Mouse (Mus musculus): ENCODE measurements around the gene Frs3.

Gene Frs3

DNA sequence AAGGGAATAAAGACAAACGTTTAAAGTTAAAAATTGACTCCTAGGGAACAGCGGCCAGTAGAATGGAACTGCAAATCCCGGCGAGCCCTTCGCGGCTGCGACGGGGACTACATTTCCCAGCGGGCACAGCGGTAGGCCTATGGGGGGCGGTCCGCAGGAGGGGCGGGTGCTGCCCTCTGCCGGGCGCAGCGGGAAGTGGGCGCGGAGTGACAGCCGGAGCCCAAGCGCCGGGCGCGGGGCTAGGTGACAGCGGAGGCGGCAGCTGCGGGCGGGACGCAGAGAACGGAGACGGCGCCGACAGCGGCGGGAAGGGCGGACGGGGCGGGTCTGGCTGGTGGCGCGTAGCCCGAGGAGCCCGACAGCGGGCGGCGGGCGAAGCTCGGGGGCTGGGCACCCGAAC, 48.0 kb downstream of the Frs3 start, which contains the start of gene Tfeb:
Tfeb (plus strand) TSS at position 175 of the 400 bp plus-strand sequence.
- DNase-seq: peak; percentile 97 to 98

DNA sequence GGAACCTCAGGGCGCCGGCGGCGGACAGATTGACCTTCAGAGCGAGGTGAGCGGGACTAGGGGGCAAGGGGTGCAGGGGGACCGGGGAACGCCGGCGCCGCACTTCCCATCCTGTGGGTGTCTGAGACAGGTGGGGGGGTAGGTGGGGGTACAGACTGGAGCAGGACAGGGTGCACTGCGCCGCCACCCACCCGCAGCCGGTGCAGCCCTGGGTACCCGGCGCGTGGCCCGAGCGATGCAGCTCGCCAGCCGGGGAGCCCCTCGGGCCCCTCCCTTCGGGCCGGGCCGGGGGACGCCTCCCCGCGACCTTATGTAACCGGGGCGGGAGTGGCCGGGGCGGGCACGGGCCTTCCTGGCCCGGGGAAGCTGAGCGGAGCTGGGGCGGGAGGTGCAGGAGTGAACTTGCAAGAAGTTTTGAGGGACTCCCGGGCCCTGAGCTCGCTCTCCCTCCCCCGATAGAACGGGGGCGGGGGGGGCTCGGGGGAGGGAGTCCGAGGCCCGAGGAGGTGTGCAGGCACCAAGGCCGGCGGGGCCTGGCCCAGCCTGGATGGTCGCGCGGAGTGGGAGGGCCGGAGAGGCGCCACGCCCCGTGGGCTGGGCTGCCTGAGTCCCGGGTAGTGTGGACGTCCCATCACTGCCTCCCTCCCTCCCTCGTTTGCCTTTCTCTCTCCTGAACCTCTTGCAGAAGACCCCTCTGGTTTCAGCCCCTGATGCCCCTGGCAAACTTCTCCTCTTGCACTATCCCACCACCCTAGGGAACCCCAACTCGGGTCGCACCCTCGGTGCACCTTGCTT, 48.6 kb downstream of the Frs3 start:
- DNase-seq: peak; percentile 91 to 97

DNA sequence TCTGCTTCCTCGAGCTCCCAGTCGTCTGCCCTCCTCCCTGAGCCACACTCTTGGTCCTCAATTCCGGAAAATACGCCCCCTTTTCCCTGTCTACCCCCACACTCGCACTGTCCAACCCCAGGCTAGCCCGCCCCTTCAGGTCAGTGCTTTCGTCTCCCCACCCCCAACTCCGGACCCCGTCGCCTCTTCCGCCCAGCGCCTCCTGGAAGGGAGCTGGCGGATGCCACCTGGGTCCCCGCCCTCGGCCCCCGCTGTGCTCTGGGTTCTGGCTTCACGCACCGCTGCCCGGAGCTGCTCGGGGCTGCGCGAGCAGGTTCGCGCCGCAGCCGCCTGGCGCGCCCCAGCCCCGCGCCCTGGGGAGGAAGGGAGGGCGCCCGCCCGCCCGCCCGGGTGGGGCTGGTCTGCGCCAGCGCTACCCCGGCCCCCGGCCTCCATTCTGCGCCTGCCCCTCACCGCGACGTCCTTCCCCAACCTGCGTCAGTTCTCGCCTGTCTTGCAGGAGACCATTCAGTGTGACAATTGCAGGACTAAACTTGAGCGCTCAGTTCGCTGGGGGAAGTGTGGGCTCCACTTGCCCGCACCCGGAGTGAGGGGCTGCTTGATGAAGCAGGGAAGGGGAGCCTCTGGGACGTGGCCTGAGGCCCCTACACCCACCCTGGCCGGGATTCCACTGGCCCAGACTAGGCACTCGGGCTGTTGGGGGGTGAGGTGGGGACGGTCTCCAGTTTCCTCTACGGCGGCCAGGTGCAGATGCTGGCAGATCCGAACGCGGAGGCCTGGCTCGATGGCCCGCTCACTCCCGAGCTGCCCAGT, 49.4 kb downstream of the Frs3 start:
- peak; percentile 75 to 93 for DNase-seq

GRCm38 (mm10) chr17:47738879-47739798, 50.3 kb downstream of the Frs3 start:
- DNase-seq: peak; percentile 36 to 77

DNA sequence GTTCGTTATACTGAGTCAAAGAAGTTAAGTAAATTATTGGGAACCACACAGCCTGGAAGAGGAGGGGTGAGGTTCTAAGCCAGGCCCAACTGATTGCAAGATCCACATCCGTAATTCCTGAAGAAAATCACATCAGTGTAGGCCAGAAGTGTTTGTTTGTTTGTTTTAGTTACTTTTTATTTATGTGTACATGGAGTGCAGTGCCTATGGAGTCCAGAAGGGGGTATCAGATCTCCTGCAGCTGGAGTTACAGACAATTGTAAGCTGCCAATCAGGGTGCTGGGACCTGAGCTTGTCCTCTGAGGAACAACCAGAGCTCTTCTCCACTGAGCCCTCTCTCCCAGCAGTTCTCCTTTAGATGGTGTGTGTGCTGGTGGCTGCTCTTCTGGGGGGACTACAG, 51.4 kb downstream of the Frs3 start:
- no peak for DNase-seq

DNA sequence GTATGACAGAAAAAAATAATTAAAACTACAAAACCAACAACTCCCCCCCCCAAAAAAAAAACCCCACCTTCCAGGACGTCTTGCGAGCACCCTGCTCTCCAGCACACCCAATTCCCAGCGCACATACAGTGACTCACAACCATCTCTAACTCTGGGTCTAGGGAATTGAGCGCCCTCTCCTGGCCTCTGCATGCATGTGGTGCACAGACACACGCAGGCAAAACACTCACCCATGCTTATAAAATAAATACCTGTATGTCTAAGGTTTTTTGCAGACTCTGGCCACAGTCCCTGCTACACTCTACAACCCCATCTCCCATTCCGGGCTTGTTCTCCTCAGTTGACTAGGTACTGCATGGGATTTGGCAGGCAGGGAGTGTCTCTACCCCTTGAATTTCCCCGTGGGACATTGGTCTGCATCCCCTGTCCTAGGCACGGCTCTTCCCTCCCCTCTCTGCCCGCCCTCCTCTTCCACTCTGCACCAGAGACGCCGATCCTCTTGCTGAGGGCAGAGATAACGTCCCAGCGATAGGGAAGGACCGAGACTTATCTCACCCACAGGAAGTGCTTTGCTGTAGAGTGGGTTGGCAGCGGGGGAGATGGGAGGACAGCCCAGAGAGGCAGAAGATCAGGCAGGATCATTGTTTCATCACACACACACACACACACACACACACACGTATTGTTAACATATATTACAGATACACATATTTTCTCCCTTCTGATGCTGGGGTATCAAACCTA, 54.3 kb downstream of the Frs3 start:
- peak in 1 of 2 experiments; percentile 31 for DNase-seq

GRCm38 (mm10) chr17:47744086-47744485, 55.3 kb downstream of the Frs3 start:
- no peak for DNase-seq

GRCm38 (mm10) chr17:47744746-47745368, 56.0 kb downstream of the Frs3 start:
- DNase-seq: peak in 1 of 2 experiments; percentile 51

- DNase-seq: peak; percentile 24 to 71
Measured at GRCm38 (mm10) chr17:47748791-47749553, 60.1 kb downstream of the Frs3 start.

DNA sequence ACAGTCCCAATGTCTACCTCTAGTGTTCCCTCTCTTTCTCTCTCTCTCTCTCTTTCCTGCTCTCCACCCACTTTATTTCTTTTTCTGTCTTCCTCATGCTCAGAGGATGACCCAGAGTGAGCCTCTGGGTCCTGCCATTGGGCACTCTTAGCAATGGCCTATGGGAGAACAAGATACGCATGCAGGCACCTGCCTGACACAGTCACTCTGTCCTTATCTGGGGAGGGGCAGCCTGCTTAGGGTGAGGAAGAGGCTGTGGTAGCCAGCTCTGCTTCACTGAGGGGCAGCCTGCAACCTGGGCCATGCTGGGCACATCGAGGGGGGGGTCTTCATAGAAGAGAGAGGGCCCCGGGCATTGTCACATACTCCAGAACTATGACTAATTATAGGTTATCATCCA, 60.8 kb downstream of the Frs3 start:
- DNase-seq: no peak

- no peak for DNase-seq
Measured at GRCm38 (mm10) chr17:47750101-47750500, 61.3 kb downstream of the Frs3 start.

- DNase-seq: no peak
Measured at GRCm38 (mm10) chr17:47751811-47752210, 63.0 kb downstream of the Frs3 start.

DNA sequence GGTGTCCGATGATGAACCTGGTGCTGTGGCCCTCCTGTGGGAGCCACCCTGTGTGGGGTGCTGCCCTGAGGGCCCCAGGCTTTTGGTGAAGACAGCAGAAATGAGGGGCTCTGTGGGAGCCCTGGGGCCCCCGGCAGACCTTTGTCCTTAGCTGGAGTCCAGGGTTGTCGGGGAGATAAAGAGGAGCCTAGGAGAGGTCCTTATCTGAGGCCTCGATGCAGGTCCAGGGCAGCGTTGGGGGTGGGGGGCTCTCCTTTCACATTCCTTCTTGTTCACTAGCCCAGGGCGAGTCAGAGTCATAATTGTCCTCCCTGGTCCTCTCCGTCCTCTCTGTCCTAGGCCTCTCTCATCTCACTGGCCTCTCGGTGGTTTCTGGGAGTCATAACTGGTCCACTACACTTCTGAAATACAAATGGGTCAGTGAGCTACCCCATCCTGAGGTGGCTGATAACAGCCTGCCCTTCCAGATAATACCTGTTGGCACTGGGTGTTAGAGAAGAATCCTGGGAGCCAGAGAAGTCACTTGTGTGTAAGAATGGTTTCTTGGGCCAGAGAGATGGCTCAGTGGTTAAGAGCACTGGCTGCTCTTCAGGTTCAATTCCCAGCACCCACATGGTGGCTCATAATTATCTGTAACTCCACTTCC, 64.4 kb downstream of the Frs3 start:
- no peak for DNase-seq
